Mouse (Mus musculus): ENCODE results near the gene Zfp568. TPM values are rescaled to one million over a fixed set of nuclear protein-coding genes. Genes with fewer than 3 reads are reported as not detected.

The Zfp568 gene
- polyA plus RNA-seq, 1 experiment from 2014 or later = 12.3 TPM

GRCm38 (mm10) chr7:30060341-30060740 is 76.6 kb downstream of the Zfp568 start:
- no peaks in the 10 kb centered on the region for H3K4me1 ChIP-seq (replicated peaks; ENCODE audit: control insufficient read depth, insufficient read depth, low read length)
- no peak for ATAC-seq (ENCODE audit: low read depth)
- no peaks in the 10 kb centered on the region for H3K9me3 ChIP-seq (ENCODE audit: control insufficient read depth, low read length)
- no peaks in the 10 kb centered on the region for H3K27me3 ChIP-seq (ENCODE audit: control insufficient read depth, insufficient read depth, low read depth, low read length)
- no peak overlapping the region for H3K4me2 ChIP-seq (ENCODE audit: low read depth, low read length)
- H3K36me3 ChIP-seq (ENCODE audit: control insufficient read depth, insufficient read depth, low read length) = peaks cover 24% of the 10 kb centered on the region
- H3K4me3 ChIP-seq (ENCODE audit: low read length) = no peak overlapping the region
- H3K9ac ChIP-seq (ENCODE audit: low read length) = no peak overlapping the region
- H3K27ac ChIP-seq (ENCODE audit: low read length) = no peak overlapping the region
- WGBS = 85% methylated on average over 6 of the region's 6 CpGs

GRCm38 (mm10) chr7:30062478-30062877 is 78.7 kb downstream of the Zfp568 start:
- Histone ChIP-seq H3K36me3 (ENCODE audit: control insufficient read depth, insufficient read depth, low read length) (peaks cover 18% of the 10 kb centered on the region), H3K4me2 (ENCODE audit: low read depth, low read length) (no peak overlapping the region), H3K4me1 (replicated peaks; ENCODE audit: control insufficient read depth, insufficient read depth, low read length) (no peaks in the 10 kb centered on the region), H3K27me3 (ENCODE audit: control insufficient read depth, insufficient read depth, low read depth, low read length) (no peaks in the 10 kb centered on the region), H3K9ac (ENCODE audit: low read length) (no peak overlapping the region), H3K4me3 (ENCODE audit: low read length) (no peak overlapping the region), H3K27ac (ENCODE audit: low read length) (no peak overlapping the region), H3K9me3 (ENCODE audit: control insufficient read depth, low read length) (no peaks in the 10 kb centered on the region)
- ATAC-seq (ENCODE audit: low read depth) = no peak
- 86% methylated on average over 5 of the region's 5 CpGs for WGBS

- Histone ChIP-seq H3K27me3 (ENCODE audit: control insufficient read depth, insufficient read depth, low read depth, low read length) (no peaks in the 10 kb centered on the region), H3K9me3 (ENCODE audit: control insufficient read depth, low read length) (no peaks in the 10 kb centered on the region), H3K4me3 (ENCODE audit: low read length) (no peak overlapping the region), H3K9ac (ENCODE audit: low read length) (no peak overlapping the region), H3K4me2 (ENCODE audit: low read depth, low read length) (no peak overlapping the region), H3K36me3 (ENCODE audit: control insufficient read depth, insufficient read depth, low read length) (peaks cover 14% of the 10 kb centered on the region), H3K27ac (ENCODE audit: low read length) (no peak overlapping the region), H3K4me1 (replicated peaks; ENCODE audit: control insufficient read depth, insufficient read depth, low read length) (no peaks in the 10 kb centered on the region)
- WGBS = 77% methylated on average over 5 of the region's 5 CpGs
- ATAC-seq (ENCODE audit: low read depth) = no peak
Observed at GRCm38 (mm10) chr7:30064622-30065021, 80.9 kb downstream of the Zfp568 start.

GRCm38 (mm10) chr7:30072146-30073028 is 88.6 kb downstream of the Zfp568 start, which contains the start of gene Zfp82:
TSS of gene Zfp82 (minus strand) at chr7:30072900.
- Histone ChIP-seq H3K4me2 (ENCODE audit: low read depth, low read length) (peak within 1 kb of the TSS; percentile 86), H3K36me3 (ENCODE audit: control insufficient read depth, insufficient read depth, low read length) (0 out of 2 replicates have a peak, but pooled peaks cover 3% of the 10 kb centered on the region), H3K4me1 (replicated peaks; ENCODE audit: control insufficient read depth, insufficient read depth, low read length) (no peaks in the 10 kb centered on the region), H3K9me3 (ENCODE audit: control insufficient read depth, low read length) (no peaks in the 10 kb centered on the region), H3K27ac (ENCODE audit: low read length) (peak within 1 kb of the TSS; percentile 55; the same call in 1 of the 2 replicates), H3K27me3 (ENCODE audit: control insufficient read depth, insufficient read depth, low read depth, low read length) (no peaks in the 10 kb centered on the region), H3K4me3 (ENCODE audit: low read length) (peak within 1 kb of the TSS; percentile 91), H3K9ac (ENCODE audit: low read length) (peak within 1 kb of the TSS; percentile 84)
- WGBS = under 1% methylated on average over 50 of the region's 50 CpGs
- peak; percentile 91 for ATAC-seq (ENCODE audit: low read depth)

Other genes with a start within 250 kb of the Zfp568 start
- 12.8 and 13.7 TPM in 2 replicates for gene Zfp84, start 215.4 kb upstream of the Zfp568 start, polyA plus RNA-seq (2015; fragmentation: Nextera tagmentation; extraction: Ambion mirVana)
- gene Zfp30, start 200.0 kb upstream of the Zfp568 start, polyA plus RNA-seq (2015; fragmentation: Nextera tagmentation; extraction: Ambion mirVana) = 6.4 and 6.9 TPM in 2 replicates
- 15.6 and 16.0 TPM in 2 replicates for gene Zfp790, start 167.8 kb upstream of the Zfp568 start, polyA plus RNA-seq (2015; fragmentation: Nextera tagmentation; extraction: Ambion mirVana)
- 4.9 and 5.0 TPM in 2 replicates for gene Zfp940, start 130.3 kb upstream of the Zfp568 start, polyA plus RNA-seq (2015; fragmentation: Nextera tagmentation; extraction: Ambion mirVana)
- gene Zfp420, start 124.0 kb upstream of the Zfp568 start, polyA plus RNA-seq (2015; fragmentation: Nextera tagmentation; extraction: Ambion mirVana) = 6.7 and 8.2 TPM in 2 replicates
- 9.3 and 9.7 TPM in 2 replicates for gene Zfp27, start 77.4 kb upstream of the Zfp568 start, polyA plus RNA-seq (2015; fragmentation: Nextera tagmentation; extraction: Ambion mirVana)
- gene Zfp383, start 75.7 kb upstream of the Zfp568 start, polyA plus RNA-seq (2015; fragmentation: Nextera tagmentation; extraction: Ambion mirVana) = 4.4 and 4.6 TPM in 2 replicates
- 9.5 and 9.9 TPM in 2 replicates for gene Zfp74, start 29.9 kb upstream of the Zfp568 start, polyA plus RNA-seq (2015; fragmentation: Nextera tagmentation; extraction: Ambion mirVana)
- 3.7 and 4.3 TPM in 2 replicates for gene Zfp14, start 67.4 kb downstream of the Zfp568 start, polyA plus RNA-seq (2015; fragmentation: Nextera tagmentation; extraction: Ambion mirVana)
- gene Zfp82, start 88.9 kb downstream of the Zfp568 start, polyA plus RNA-seq (2015; fragmentation: Nextera tagmentation; extraction: Ambion mirVana) = 4.7 and 5.0 TPM in 2 replicates
- 1.2 and 1.5 TPM in 2 replicates for gene Gm26920, start 106.5 kb downstream of the Zfp568 start, polyA plus RNA-seq (2015; fragmentation: Nextera tagmentation; extraction: Ambion mirVana)
- 6.9 and 7.6 TPM in 2 replicates for gene Zfp566, start 106.6 kb downstream of the Zfp568 start, polyA plus RNA-seq (2015; fragmentation: Nextera tagmentation; extraction: Ambion mirVana)
- gene Zfp260, start 110.8 kb downstream of the Zfp568 start, polyA plus RNA-seq (2015; fragmentation: Nextera tagmentation; extraction: Ambion mirVana) = 115 and 117 TPM in 2 replicates
- gene Zfp382, start 138.0 kb downstream of the Zfp568 start, polyA plus RNA-seq (2015; fragmentation: Nextera tagmentation; extraction: Ambion mirVana) = 11.6 and 14.3 TPM in 2 replicates
- 13.7 and 14.8 TPM in 2 replicates for gene Zfp146, start 185.8 kb downstream of the Zfp568 start, polyA plus RNA-seq (2015; fragmentation: Nextera tagmentation; extraction: Ambion mirVana)
- 17.1 and 20.2 TPM in 2 replicates for gene Cox7a1, start 200.2 kb downstream of the Zfp568 start, polyA plus RNA-seq (2015; fragmentation: Nextera tagmentation; extraction: Ambion mirVana)
- 91.2 and 99.5 TPM in 2 replicates for gene Capns1, start 214.9 kb downstream of the Zfp568 start, polyA plus RNA-seq (2015; fragmentation: Nextera tagmentation; extraction: Ambion mirVana)
- 146 and 152 TPM in 2 replicates for gene Polr2i, start 248.0 kb downstream of the Zfp568 start, polyA plus RNA-seq (2015; fragmentation: Nextera tagmentation; extraction: Ambion mirVana)
- gene Tbcb, start 248.3 kb downstream of the Zfp568 start, polyA plus RNA-seq (2015; fragmentation: Nextera tagmentation; extraction: Ambion mirVana) = 156 and 161 TPM in 2 replicates